Mouse (Mus musculus) urinary bladder, adult 2 months (tissue): ENCODE results near the gene Cblc. TPM values are rescaled to one million over a fixed set of nuclear protein-coding genes. Genes with fewer than 3 reads are reported as not detected.

Experiments
- polyA plus RNA-seq: library from polyadenylated mRNA; depleted of rRNA; stranded (reverse); fragments of >200 nt; gene quantifications from 2 replicates; pipeline ENCODE4 v1.2.3, GENCODE M21; 2012; rRNA removed

Cblc gene
- polyA plus RNA-seq, 1 experiment: 37.5 TPM

Other genes starting within 250 kb of the Cblc start
- gene Ppp1r37, start 233.7 kb downstream of the Cblc start, polyA plus RNA-seq: 61.4 and 64.8 TPM in 2 replicates
- gene Zfp296, start 219.5 kb downstream of the Cblc start, polyA plus RNA-seq: 6.2 and 7.0 TPM in 2 replicates
- 69.0 TPM in 2 replicates for gene Gemin7, start 219.2 kb downstream of the Cblc start, polyA plus RNA-seq
- 68.9 and 76.5 TPM in 2 replicates for gene Clasrp, start 192.3 kb downstream of the Cblc start, polyA plus RNA-seq
- 22.5 and 23.5 TPM in 2 replicates for gene Relb, start 167.4 kb downstream of the Cblc start, polyA plus RNA-seq
- gene Clptm1, start 131.8 kb downstream of the Cblc start, polyA plus RNA-seq: 54.8 and 64.2 TPM in 2 replicates
- 0.86 and 1.1 TPM in 2 replicates for gene Apoc2, start 118.9 kb downstream of the Cblc start, polyA plus RNA-seq
- gene Gm44805, start 115.4 kb downstream of the Cblc start, polyA plus RNA-seq: not detected in 2 replicates
- 0.19 and 0.28 TPM in 2 replicates for gene Apoc4, start 115.3 kb downstream of the Cblc start, polyA plus RNA-seq
- 54.0 and 72.3 TPM in 2 replicates for gene Apoc1, start 104.1 kb downstream of the Cblc start, polyA plus RNA-seq
- 1,139 and 1,516 TPM in 2 replicates for gene Apoe, start 97.6 kb downstream of the Cblc start, polyA plus RNA-seq
- 50.6 and 62.6 TPM in 2 replicates for gene Tomm40, start 81.4 kb downstream of the Cblc start, polyA plus RNA-seq
- gene Nectin2, start 46.3 kb downstream of the Cblc start, polyA plus RNA-seq: 37.9 and 38.6 TPM in 2 replicates
- gene Bcam, start 25.8 kb downstream of the Cblc start, polyA plus RNA-seq: 171 and 177 TPM in 2 replicates
- gene Bcl3, start 26.0 kb upstream of the Cblc start, polyA plus RNA-seq: 10.8 and 10.9 TPM in 2 replicates
- gene Gm19345, start 55.2 kb upstream of the Cblc start, polyA plus RNA-seq: 0.08 and 0.15 TPM in 2 replicates
- 0.12 TPM in 1 of 2 replicates, not detected in the other for gene Ceacam16, start 64.5 kb upstream of the Cblc start, polyA plus RNA-seq
- gene Ceacam19, start 91.2 kb upstream of the Cblc start, polyA plus RNA-seq: 0.72 and 0.81 TPM in 2 replicates
- gene Pvr, start 124.4 kb upstream of the Cblc start, polyA plus RNA-seq: 15.2 and 16.8 TPM in 2 replicates
- gene Igsf23, start 153.9 kb upstream of the Cblc start, polyA plus RNA-seq: 0.10 and 0.19 TPM in 2 replicates
- not detected in 2 replicates for gene Ceacam20, start 168.6 kb upstream of the Cblc start, polyA plus RNA-seq
- not detected in 2 replicates for gene Nlrp9b, start 194.7 kb upstream of the Cblc start, polyA plus RNA-seq